In the genomic region with DNA sequence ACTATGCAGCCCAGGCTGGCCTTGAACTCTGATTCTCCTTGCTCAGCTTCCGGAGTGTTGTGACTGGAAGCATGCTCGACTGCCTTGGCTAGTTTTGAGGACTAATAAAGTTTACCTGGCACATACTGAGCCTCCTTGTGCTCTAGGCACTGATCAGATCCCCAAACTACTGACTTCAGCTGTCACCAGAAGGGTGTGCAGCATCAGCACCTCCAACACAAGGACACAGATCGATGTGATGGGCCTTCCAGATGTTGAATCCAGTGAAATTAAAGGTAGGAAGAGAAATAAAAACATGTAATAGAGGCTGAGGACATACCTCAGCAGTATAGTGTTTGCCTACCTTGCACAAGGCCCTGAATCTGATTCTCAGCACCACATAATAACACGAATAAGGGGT, we compare ENCODE assay signal across 29 mouse cellular contexts. TPM values are rescaled to one million over a fixed set of nuclear protein-coding genes. Genes with fewer than 3 reads are reported as not detected.
DNase-seq lines count a peak whose midpoint lies in the region; ATAC-seq lines count a peak whose summit lies in the region.
"Had no signal": no experiment of that assay in that cellular context is flagged by ENCODE, and none has a peak within 500 bp of the region (broad histone marks: within the 10 kb centered on the region; RNA-seq: fewer than 3 reads in every experiment).

No protein-coding gene starts in this region.

- WGBS in forebrain, embryonic 13.5 days = 93% methylated on average over 4 of the region's 4 CpGs
- 100% methylated on average over 4 of the region's 4 CpGs for WGBS in forebrain, embryonic 10.5 days
- 96% methylated on average over 4 of the region's 4 CpGs for WGBS in hindbrain, embryonic 15.5 days
- 95% methylated on average over 4 of the region's 4 CpGs for WGBS in hindbrain, embryonic 11.5 days
- WGBS in neural tube, embryonic 12.5 days = 95% methylated on average over 4 of the region's 4 CpGs
- WGBS in neural tube, embryonic 13.5 days = 93% methylated on average over 4 of the region's 4 CpGs

- H3K4me3 ChIP-seq in forebrain, embryonic 13.5 days = 0 out of 2 replicates have a peak overlapping the region, but pooled peaks have one; percentile 73
- no peak overlapping the region for H3K4me3 ChIP-seq in forebrain, embryonic 10.5 days
- H3K4me3 ChIP-seq in hindbrain, embryonic 15.5 days = peak overlapping the region; percentile 93; the same call in 1 of the 2 replicates
- H3K4me3 ChIP-seq in hindbrain, embryonic 11.5 days (ENCODE audit: low read depth, low read length) = no peak overlapping the region
- H3K4me3 ChIP-seq in neural tube, embryonic 12.5 days = no peak overlapping the region
- no peak overlapping the region for H3K4me3 ChIP-seq in neural tube, embryonic 13.5 days
- H3K4me3 ChIP-seq: erythroblast, embryonic 14.5 days; heart, embryonic 12.5 days; liver, embryonic 13.5 days had no signal

- no peaks in the 10 kb centered on the region for H3K9me3 ChIP-seq in forebrain, embryonic 13.5 days (replicated peaks)
- no peaks in the 10 kb centered on the region for H3K9me3 ChIP-seq in forebrain, embryonic 10.5 days
- no peaks in the 10 kb centered on the region for H3K9me3 ChIP-seq in hindbrain, embryonic 15.5 days
- H3K9me3 ChIP-seq in hindbrain, embryonic 11.5 days (ENCODE audit: control insufficient read depth, low read length) = no peaks in the 10 kb centered on the region
- H3K9me3 ChIP-seq in neural tube, embryonic 12.5 days = no peaks in the 10 kb centered on the region
- H3K9me3 ChIP-seq in neural tube, embryonic 13.5 days = no peaks in the 10 kb centered on the region
- H3K9me3 ChIP-seq: embryonic facial prominence, embryonic 13.5 days; heart, embryonic 12.5 days; liver, embryonic 13.5 days had no signal

- H3K27ac ChIP-seq in forebrain, embryonic 13.5 days = no peak overlapping the region
- H3K27ac ChIP-seq in forebrain, embryonic 10.5 days = no peak overlapping the region
- H3K27ac ChIP-seq in hindbrain, embryonic 15.5 days (replicated peaks) = no peak overlapping the region
- no peak overlapping the region for H3K27ac ChIP-seq in hindbrain, embryonic 11.5 days (ENCODE audit: low read depth, low read length)
- H3K27ac ChIP-seq in neural tube, embryonic 12.5 days = no peak overlapping the region
- no peak overlapping the region for H3K27ac ChIP-seq in neural tube, embryonic 13.5 days (replicated peaks)
- H3K27ac ChIP-seq: embryonic facial prominence, embryonic 13.5 days; liver, embryonic 13.5 days had no signal

- DNase-seq in forebrain, embryonic 10.5 days (ENCODE audit: extremely low spot score, low spot score) = no peak
- DNase-seq in hindbrain, embryonic 11.5 days (ENCODE audit: low spot score) = no peak
- DNase-seq in neural tube, embryonic 10.5 days (ENCODE audit: extremely low spot score, low spot score) = no peak
- DNase-seq: adrenal gland, postnatal 14 days; cerebellum, adult 2 months; embryo, embryonic 11 days; heart, postnatal 10 days; layer of hippocampus, adult 9-11 months; liver, embryonic 13.5 days; lung, adult 2 months; right cerebral cortex, adult 18-20 months had no signal

- H3K9ac ChIP-seq in forebrain, embryonic 13.5 days = no peak overlapping the region
- no peak overlapping the region for H3K9ac ChIP-seq in hindbrain, embryonic 15.5 days
- H3K9ac ChIP-seq in hindbrain, embryonic 11.5 days (ENCODE audit: low read depth, low read length) = no peak overlapping the region
- H3K9ac ChIP-seq in neural tube, embryonic 12.5 days = no peak overlapping the region
- H3K9ac ChIP-seq in neural tube, embryonic 13.5 days = no peak overlapping the region
- H3K9ac ChIP-seq: heart, embryonic 12.5 days; liver, embryonic 13.5 days had no signal

- peaks cover 46% of the 10 kb centered on the region for H3K36me3 ChIP-seq in forebrain, embryonic 13.5 days (ENCODE audit: poor library complexity, severe bottlenecking)
- peaks cover 56% of the 10 kb centered on the region for H3K36me3 ChIP-seq in forebrain, embryonic 10.5 days (replicated peaks)
- H3K36me3 ChIP-seq in hindbrain, embryonic 15.5 days = peaks cover 39% of the 10 kb centered on the region
- H3K36me3 ChIP-seq in hindbrain, embryonic 11.5 days (ENCODE audit: control insufficient read depth, insufficient read depth, low read length) = peaks cover 16% of the 10 kb centered on the region
- H3K36me3 ChIP-seq in neural tube, embryonic 12.5 days = peaks cover 40% of the 10 kb centered on the region
- peaks cover 52% of the 10 kb centered on the region for H3K36me3 ChIP-seq in neural tube, embryonic 13.5 days

- H3K4me2 ChIP-seq in forebrain, embryonic 13.5 days = 0 out of 2 replicates have a peak overlapping the region, but pooled peaks have one; percentile 21
- peak overlapping the region; percentile 69 for H3K4me2 ChIP-seq in hindbrain, embryonic 15.5 days
- no peak overlapping the region for H3K4me2 ChIP-seq in hindbrain, embryonic 11.5 days (replicated peaks; ENCODE audit: low read depth, low read length)
- peak overlapping the region; percentile 59; the same call in 1 of the 2 replicates for H3K4me2 ChIP-seq in neural tube, embryonic 12.5 days (replicated peaks)
- H3K4me2 ChIP-seq in neural tube, embryonic 13.5 days = peak overlapping the region; percentile 77; the same call in 1 of the 2 replicates

- peaks cover 22% of the 10 kb centered on the region for H3K4me1 ChIP-seq in forebrain, embryonic 13.5 days
- H3K4me1 ChIP-seq in forebrain, embryonic 10.5 days = peaks cover 23% of the 10 kb centered on the region
- peaks cover 14% of the 10 kb centered on the region for H3K4me1 ChIP-seq in hindbrain, embryonic 15.5 days (replicated peaks)
- no peaks in the 10 kb centered on the region for H3K4me1 ChIP-seq in hindbrain, embryonic 11.5 days (replicated peaks; ENCODE audit: control insufficient read depth, insufficient read depth, low read length)
- H3K4me1 ChIP-seq in neural tube, embryonic 12.5 days = peaks cover 13% of the 10 kb centered on the region
- peaks cover 32% of the 10 kb centered on the region for H3K4me1 ChIP-seq in neural tube, embryonic 13.5 days (replicated peaks)

- no peaks in the 10 kb centered on the region for H3K27me3 ChIP-seq in forebrain, embryonic 13.5 days
- no peaks in the 10 kb centered on the region for H3K27me3 ChIP-seq in forebrain, embryonic 10.5 days (ENCODE audit: poor library complexity, severe bottlenecking)
- no peaks in the 10 kb centered on the region for H3K27me3 ChIP-seq in hindbrain, embryonic 15.5 days
- H3K27me3 ChIP-seq in hindbrain, embryonic 11.5 days (ENCODE audit: control insufficient read depth, insufficient read depth, low read length) = no peaks in the 10 kb centered on the region
- no peaks in the 10 kb centered on the region for H3K27me3 ChIP-seq in neural tube, embryonic 12.5 days (replicated peaks)
- no peaks in the 10 kb centered on the region for H3K27me3 ChIP-seq in neural tube, embryonic 13.5 days
- H3K27me3 ChIP-seq: embryonic facial prominence, embryonic 13.5 days; heart, embryonic 12.5 days; liver, embryonic 13.5 days had no signal

- ATAC-seq in forebrain, embryonic 13.5 days = no peak
- no peak for ATAC-seq in hindbrain, embryonic 15.5 days (ENCODE audit: low FRiP score, low read depth)
- no peak for ATAC-seq in hindbrain, embryonic 11.5 days (ENCODE audit: low FRiP score)
- ATAC-seq in neural tube, embryonic 12.5 days (ENCODE audit: low FRiP score, low read depth) = no peak
- no peak for ATAC-seq in neural tube, embryonic 13.5 days (ENCODE audit: low read depth)
- ATAC-seq: CD4-positive, CD25-positive, alpha-beta regulatory T cell, adult 4 months; hindbrain, postnatal 0 days; intestine, embryonic 16.5 days had no signal

RNA-seq across cellular contexts. Expression of a gene that starts 1.7 kb away (rescaled TPM):
- not detected in 2 replicates for polyA plus RNA-seq in forebrain, embryonic 13.5 days (2015; fragmentation: Nextera tagmentation; extraction: Ambion mirVana)
- not detected in 2 replicates for polyA plus RNA-seq in forebrain, embryonic 10.5 days (2016; fragmentation: Nextera tagmentation; extraction: Ambion mirVana)
- polyA plus RNA-seq in hindbrain, embryonic 15.5 days (2015; fragmentation: Nextera tagmentation; extraction: Ambion mirVana) = not detected in 2 replicates
- polyA plus RNA-seq in hindbrain, embryonic 11.5 days (2014; fragmentation: Nextera tagmentation; extraction: Ambion mirVana) = not detected in 2 replicates
- not detected in 2 replicates for polyA plus RNA-seq in neural tube, embryonic 12.5 days (2016; fragmentation: Nextera tagmentation; extraction: Ambion mirVana)
- polyA plus RNA-seq in neural tube, embryonic 13.5 days (2015; fragmentation: Nextera tagmentation; extraction: Ambion mirVana) = not detected in 2 replicates
- polyA plus RNA-seq: CD4-positive, CD25-positive, alpha-beta regulatory T cell, adult 4 months; cerebellum, adult 2 months; embryonic facial prominence, embryonic 13.5 days; erythroblast, embryonic 14.5 days; gonadal fat pad, adult 2 months; heart, embryonic 12.5 days; hindbrain, postnatal 0 days; intestine, embryonic 16.5 days; kidney, embryonic 16.5 days; large intestine, adult 2 months; limb, embryonic 14.5 days; liver, embryonic 13.5 days; lung, adult 2 months; neural tube, embryonic 14.5 days; small intestine, adult 2 months; stomach, embryonic 16.5 days; thymus, postnatal 0 days had no signal

RNA-seq across cellular contexts. Expression of a gene that starts 2.1 kb away (rescaled TPM):
- 110 and 122 TPM in 2 replicates for polyA plus RNA-seq in forebrain, embryonic 13.5 days (2015; fragmentation: Nextera tagmentation; extraction: Ambion mirVana)
- polyA plus RNA-seq in forebrain, embryonic 10.5 days (2016; fragmentation: Nextera tagmentation; extraction: Ambion mirVana) = 69.0 and 70.5 TPM in 2 replicates
- polyA plus RNA-seq in hindbrain, embryonic 15.5 days (2015; fragmentation: Nextera tagmentation; extraction: Ambion mirVana) = 141 and 157 TPM in 2 replicates
- 85.1 and 100 TPM in 2 replicates for polyA plus RNA-seq in hindbrain, embryonic 11.5 days (2014; fragmentation: Nextera tagmentation; extraction: Ambion mirVana)
- polyA plus RNA-seq in neural tube, embryonic 12.5 days (2016; fragmentation: Nextera tagmentation; extraction: Ambion mirVana) = 123 and 129 TPM in 2 replicates
- polyA plus RNA-seq in neural tube, embryonic 13.5 days (2015; fragmentation: Nextera tagmentation; extraction: Ambion mirVana) = 128 and 133 TPM in 2 replicates

RNA-seq across cellular contexts. Expression of a gene that starts 34.6 kb away (rescaled TPM):
- 2.3 and 2.9 TPM in 2 replicates for polyA plus RNA-seq in forebrain, embryonic 13.5 days (2015; fragmentation: Nextera tagmentation; extraction: Ambion mirVana)
- 41.0 and 41.6 TPM in 2 replicates for polyA plus RNA-seq in forebrain, embryonic 10.5 days (2016; fragmentation: Nextera tagmentation; extraction: Ambion mirVana)
- polyA plus RNA-seq in hindbrain, embryonic 15.5 days (2015; fragmentation: Nextera tagmentation; extraction: Ambion mirVana) = 0.16 and 1.1 TPM in 2 replicates
- polyA plus RNA-seq in hindbrain, embryonic 11.5 days (2014; fragmentation: Nextera tagmentation; extraction: Ambion mirVana) = 0.73 and 1.5 TPM in 2 replicates
- 0.33 and 0.65 TPM in 2 replicates for polyA plus RNA-seq in neural tube, embryonic 12.5 days (2016; fragmentation: Nextera tagmentation; extraction: Ambion mirVana)
- 0.58 TPM in 1 of 2 replicates, not detected in the other for polyA plus RNA-seq in neural tube, embryonic 13.5 days (2015; fragmentation: Nextera tagmentation; extraction: Ambion mirVana)
- polyA plus RNA-seq: CD4-positive, CD25-positive, alpha-beta regulatory T cell, adult 4 months; erythroblast, embryonic 14.5 days; gonadal fat pad, adult 2 months; intestine, embryonic 16.5 days; kidney, embryonic 16.5 days; large intestine, adult 2 months; lung, adult 2 months; neural tube, embryonic 14.5 days; small intestine, adult 2 months had no signal

Comparison
In these comparisons a context has a peak if more than half of its experiments do, and no peak if none do; other contexts are left out.
1. H3K4me3 ChIP-seq: peak in forebrain, embryonic 13.5 days (single experiment) and hindbrain, embryonic 15.5 days (single experiment); none in forebrain, embryonic 10.5 days (single experiment), hindbrain, embryonic 11.5 days (single experiment), neural tube, embryonic 12.5 days (single experiment) and neural tube, embryonic 13.5 days (single experiment).
2. RNA of a gene that starts 34.6 kb away (polyA plus RNA-seq): 41.0 to 41.6 TPM in forebrain, embryonic 10.5 days; 2.3 to 2.9 TPM in forebrain, embryonic 13.5 days, 0.73 to 1.5 TPM in hindbrain, embryonic 11.5 days, 0.33 to 0.65 TPM in neural tube, embryonic 12.5 days, 0.16 to 1.1 TPM in hindbrain, embryonic 15.5 days and 0.58 TPM in neural tube, embryonic 13.5 days; every median in the first group is over 10 times any median in the second.